Mouse (Mus musculus) lung, embryonic 16.5 days (tissue): ENCODE results near the gene Pcna. TPM values are rescaled to one million over a fixed set of nuclear protein-coding genes. Genes with fewer than 3 reads are reported as not detected.
"Not testable (repeated sequence)": the region's sequence is repeated elsewhere in the genome, so short reads cannot be mapped to it uniquely, and the experiment has no call there.

Experiments used
- ATAC-seq: fragments of 200-750 bp; cut with Nextera tagmentation; 2 replicates; pipeline ENCODE4 v1.8.0; 2017; ENCODE audit warnings: low read depth, mild to moderate bottlenecking, moderate library complexity
- H3K27ac ChIP-seq: fragments of 300-500 bp; sonication (generic); 2 replicates; pipeline ENCODE4 v1.5.1; 2014; ENCODE audit warnings: mild to moderate bottlenecking, control low read depth, low read length
- H3K27me3 ChIP-seq: fragments of 300-500 bp; sonication (generic); 2 replicates; pipeline ENCODE4 v1.6.1; 2014; ENCODE audit warnings: low read depth, low read length, mixed read lengths; ENCODE audit not compliant: control insufficient read depth, insufficient read depth
- H3K36me3 ChIP-seq: fragments of 300-500 bp; sonication (generic); 2 replicates; pipeline ENCODE4 v1.6.1; 2014; ENCODE audit warnings: low read length; ENCODE audit not compliant: control insufficient read depth, insufficient read depth
- H3K4me1 ChIP-seq: fragments of 300-500 bp; sonication (generic); replicated peaks from 2 replicates; pipeline ENCODE4 v1.6.1; 2014; ENCODE audit warnings: low read length, mixed read lengths; ENCODE audit not compliant: control insufficient read depth, insufficient read depth
- H3K4me2 ChIP-seq: fragments of 300-500 bp; sonication (generic); 2 replicates; pipeline ENCODE4 v1.6.1; 2014; ENCODE audit warnings: low read depth, low read length, control low read depth
- H3K4me3 ChIP-seq: fragments of 300-500 bp; sonication (generic); 2 replicates; pipeline ENCODE4 v1.5.1; 2014; ENCODE audit warnings: mild to moderate bottlenecking, low read length, control low read depth
- H3K9ac ChIP-seq: fragments of 300-500 bp; sonication (generic); 2 replicates; pipeline ENCODE4 v1.6.1; 2014; ENCODE audit warnings: low read length, control low read depth
- H3K9me3 ChIP-seq: fragments of 300-500 bp; sonication (generic); 2 replicates; pipeline ENCODE4 v1.6.1; 2016; ENCODE audit warnings: low read length; ENCODE audit not compliant: control insufficient read depth
- WGBS: fragments of 180-500 bp; shearing (Covaris S2); extraction: QIAGEN DNeasy Blood & Tissue Kit; methylation state at CpG from one replicate; pipeline ENCODE4 v1.1.7; 2014; 5-methylcytosine and 5-hydroxymethylcytosine counted together
- polyA plus RNA-seq: library from polyadenylated mRNA; unstranded; fragments of >200 nt; fragmentation: Nextera tagmentation; extraction: Ambion mirVana; gene quantifications from 2 replicates; pipeline ENCODE4 v1.2.1, GENCODE M21; 2015

Pcna gene
- polyA plus RNA-seq, 1 experiment from 2014 or later = 250 TPM

DNA sequence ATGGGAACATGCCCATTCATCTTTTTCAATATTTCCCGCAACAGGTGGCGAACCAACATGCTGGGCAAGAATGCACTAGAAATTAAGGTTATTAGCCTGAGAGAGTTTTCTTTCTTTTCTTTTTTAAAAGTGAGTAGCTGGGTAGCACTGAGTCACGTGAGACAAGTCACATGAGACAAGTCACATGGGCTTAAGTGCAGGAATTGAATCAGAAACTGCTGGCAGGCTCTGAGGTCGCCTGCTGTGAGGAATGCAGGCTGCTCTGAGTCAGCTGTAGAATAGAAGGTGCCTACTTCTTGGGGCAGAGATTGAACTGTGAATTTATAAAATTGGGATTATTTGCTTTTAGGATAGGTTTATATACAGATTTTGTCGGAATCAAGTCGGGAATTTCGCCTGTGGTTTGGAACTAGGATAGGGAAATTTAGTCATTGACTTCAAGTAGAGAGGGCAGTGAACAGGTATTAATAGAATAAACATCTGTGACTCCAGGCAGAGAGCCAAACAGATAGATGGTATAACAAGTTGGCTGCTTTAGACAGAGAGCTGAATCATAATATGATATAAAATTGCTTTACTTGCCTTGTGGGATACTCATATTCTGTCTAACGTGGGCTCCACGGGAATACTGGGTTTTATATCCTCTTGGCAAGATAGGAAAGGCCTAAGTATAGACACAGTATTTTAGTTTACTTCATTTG, 33.4 kb upstream of the Pcna start:
- no peak for ATAC-seq
- 82% methylated on average over 9 of the region's 9 CpGs for WGBS

DNA sequence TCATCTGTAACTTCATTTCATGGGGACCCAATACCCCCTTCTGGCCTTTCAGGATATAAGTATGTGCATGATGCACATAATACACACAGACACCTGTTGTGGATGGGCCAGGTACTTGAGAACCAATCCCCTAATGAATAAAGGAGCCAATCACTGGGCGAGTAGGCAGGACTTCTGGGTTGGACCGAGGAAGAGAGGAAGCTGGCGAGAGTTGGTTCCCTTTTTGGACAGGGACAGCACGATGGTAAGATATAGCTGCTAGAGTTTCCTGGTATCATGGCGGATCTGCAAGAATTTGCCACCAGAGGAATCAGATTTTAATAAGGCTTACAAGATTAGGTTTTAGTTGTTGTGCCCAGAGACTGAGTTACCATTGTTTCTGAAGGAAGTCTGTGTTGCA, 32.6 kb upstream of the Pcna start:
- H3K27ac ChIP-seq = peak overlapping the region; percentile 73; the same call in 1 of the 2 replicates
- not testable (repeated sequence) for H3K9ac ChIP-seq, H3K4me2 ChIP-seq, H3K4me3 ChIP-seq, H3K9me3 ChIP-seq, H3K27me3 ChIP-seq, H3K36me3 ChIP-seq, ATAC-seq
- 89% methylated on average over 5 of the region's 5 CpGs for WGBS
- peaks cover 40% of the 10 kb centered on the region for H3K4me1 ChIP-seq

More for the DNA sequence above, 33.4 kb upstream of the Pcna start:
- Histone ChIP-seq H3K4me1 (peaks cover 48% of the 10 kb centered on the region), H3K4me3 (no peak overlapping the region), H3K36me3 (no peaks in the 10 kb centered on the region), H3K9me3 (no peaks in the 10 kb centered on the region; the same call in 1 of the 2 replicates), H3K27me3 (no peaks in the 10 kb centered on the region), H3K4me2 (no peak overlapping the region), H3K9ac (no peak overlapping the region), H3K27ac (no peak overlapping the region)

GRCm38 (mm10) chr2:132284492-132285139, 31.5 kb upstream of the Pcna start:
- Histone ChIP-seq H3K4me3 (no peak overlapping the region), H3K9ac (peak overlapping the region; percentile 27; the same call in 1 of the 2 replicates), H3K4me2 (peak overlapping the region; percentile 23), H3K9me3 (no peaks in the 10 kb centered on the region; the same call in 1 of the 2 replicates), H3K27me3 (no peaks in the 10 kb centered on the region), H3K36me3 (no peaks in the 10 kb centered on the region), H3K27ac (peak overlapping the region; percentile 90), H3K4me1 (peaks cover 40% of the 10 kb centered on the region)
- peak; percentile 87 for ATAC-seq
- 53% methylated on average over 12 of the region's 12 CpGs for WGBS

GRCm38 (mm10) chr2:132283236-132284070, 30.3 kb upstream of the Pcna start:
- Histone ChIP-seq H3K4me2 (peak overlapping the region; percentile 27; the same call in 1 of the 2 replicates), H3K4me3 (no peak overlapping the region), H3K27ac (peak overlapping the region; percentile 90), H3K27me3 (no peaks in the 10 kb centered on the region), H3K36me3 (no peaks in the 10 kb centered on the region), H3K9me3 (no peaks in the 10 kb centered on the region; the same call in 1 of the 2 replicates), H3K9ac (peak overlapping the region; percentile 44; the same call in 1 of the 2 replicates), H3K4me1 (peaks cover 40% of the 10 kb centered on the region)
- ATAC-seq = peak; percentile 73
- 36% methylated on average over 15 of the region's 15 CpGs for WGBS

DNA sequence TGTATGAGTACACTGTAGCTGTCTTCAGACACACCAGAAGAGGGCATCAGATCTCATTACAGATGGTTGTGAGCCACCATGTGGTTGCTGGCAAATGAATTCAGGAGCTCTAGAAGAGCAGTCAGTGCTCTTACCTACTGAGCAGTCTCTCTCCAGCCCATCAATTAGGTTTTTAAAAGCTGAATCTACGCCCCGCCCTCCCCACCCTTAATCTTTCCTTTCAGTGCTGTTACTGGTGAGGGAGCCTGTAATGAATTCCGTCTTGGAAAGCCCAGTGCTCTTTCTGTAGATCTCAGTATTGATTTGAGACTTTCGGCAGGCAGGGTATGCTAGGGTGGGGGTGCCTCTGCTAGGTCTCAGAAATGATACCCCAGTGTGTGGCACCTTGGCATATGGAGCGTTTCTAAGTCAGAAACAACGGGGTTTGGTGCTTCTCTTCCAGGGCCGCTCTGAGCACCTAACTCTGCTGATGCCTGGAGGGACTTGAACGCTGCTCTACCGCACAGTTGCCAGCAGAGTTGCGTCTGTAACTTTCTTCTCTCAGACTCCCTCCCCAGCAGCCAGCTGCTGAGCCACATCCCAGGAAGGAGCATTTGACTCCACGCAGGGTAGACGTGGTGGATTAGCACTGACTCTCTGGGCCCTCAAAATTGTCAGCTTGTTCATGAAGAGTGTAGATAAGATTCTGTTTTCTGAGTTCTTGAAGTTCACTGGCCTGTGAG, 29.5 kb upstream of the Pcna start:
- Histone ChIP-seq H3K9me3 (no peaks in the 10 kb centered on the region; the same call in 1 of the 2 replicates), H3K4me3 (no peak overlapping the region), H3K4me2 (peak overlapping the region; percentile 27), H3K4me1 (peaks cover 40% of the 10 kb centered on the region), H3K9ac (peak overlapping the region; percentile 44), H3K27ac (peak overlapping the region; percentile 90), H3K27me3 (no peaks in the 10 kb centered on the region), H3K36me3 (no peaks in the 10 kb centered on the region)
- peak; percentile 41 for ATAC-seq
- WGBS = 31% methylated on average over 12 of the region's 12 CpGs

DNA sequence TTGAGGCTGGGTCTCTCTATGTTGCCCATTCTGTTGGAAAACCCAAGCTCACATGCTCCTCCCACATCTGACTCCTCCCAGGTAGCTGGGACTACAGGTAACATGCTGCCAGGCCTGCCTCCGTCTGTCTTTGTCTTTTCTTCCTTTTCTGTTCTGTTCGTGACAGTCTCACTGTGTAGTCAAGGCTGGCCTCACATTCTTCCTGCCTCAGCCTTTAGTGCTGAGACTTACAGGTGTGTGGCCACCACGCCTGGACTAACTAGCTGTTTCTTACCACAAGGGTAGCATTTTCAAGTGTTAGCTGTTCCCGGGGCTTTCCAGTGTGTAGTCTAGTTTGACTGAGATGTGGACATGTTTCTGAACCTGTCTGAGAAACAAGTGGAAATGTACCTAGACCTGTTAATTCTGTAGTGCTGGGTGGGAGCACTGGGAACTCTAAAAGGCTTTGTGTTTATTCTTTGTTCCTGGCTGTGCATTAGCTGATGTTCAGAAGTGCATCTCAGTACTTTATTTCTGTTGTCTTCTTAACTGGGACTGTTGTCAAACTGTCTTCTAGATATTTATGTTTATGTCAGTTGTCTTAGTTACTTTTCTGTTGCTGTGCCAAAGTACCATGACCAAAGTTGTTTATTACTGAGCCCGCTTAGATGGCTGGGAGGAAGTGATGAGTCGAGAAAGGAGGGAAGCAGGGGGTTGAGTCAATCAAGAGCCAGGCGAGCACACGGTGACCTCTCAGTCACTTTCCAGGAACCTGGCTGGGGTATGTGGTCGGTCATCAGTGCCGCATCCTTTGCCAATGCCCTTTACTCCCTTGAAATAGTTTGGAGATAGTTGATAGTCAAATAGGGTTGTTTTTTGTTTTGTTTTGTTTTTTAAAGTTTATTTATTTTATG, 28.7 kb upstream of the Pcna start:
- WGBS = 52% methylated on average over 10 of the region's 10 CpGs

GRCm38 (mm10) chr2:132280518-132281120, 27.5 kb upstream of the Pcna start:
- 80% methylated on average over 10 of the region's 10 CpGs for WGBS
- Histone ChIP-seq H3K4me1 (peaks cover 39% of the 10 kb centered on the region), H3K36me3 (no peaks in the 10 kb centered on the region), H3K9me3 (no peaks in the 10 kb centered on the region), H3K4me2 (no peak overlapping the region), H3K27ac (no peak overlapping the region), H3K4me3 (no peak overlapping the region), H3K27me3 (no peaks in the 10 kb centered on the region), H3K9ac (no peak overlapping the region)
- ATAC-seq = no peak

More for the DNA sequence above, 28.7 kb upstream of the Pcna start:
- no peak for ATAC-seq
- H3K9me3 ChIP-seq = no peaks in the 10 kb centered on the region; the same call in 1 of the 2 replicates
- H3K4me2 ChIP-seq = no peak overlapping the region
- peaks cover 40% of the 10 kb centered on the region for H3K4me1 ChIP-seq
- H3K27me3 ChIP-seq = no peaks in the 10 kb centered on the region
- H3K4me3 ChIP-seq = no peak overlapping the region
- H3K36me3 ChIP-seq = no peaks in the 10 kb centered on the region
- no peak overlapping the region for H3K9ac ChIP-seq
- no peak overlapping the region for H3K27ac ChIP-seq

DNA sequence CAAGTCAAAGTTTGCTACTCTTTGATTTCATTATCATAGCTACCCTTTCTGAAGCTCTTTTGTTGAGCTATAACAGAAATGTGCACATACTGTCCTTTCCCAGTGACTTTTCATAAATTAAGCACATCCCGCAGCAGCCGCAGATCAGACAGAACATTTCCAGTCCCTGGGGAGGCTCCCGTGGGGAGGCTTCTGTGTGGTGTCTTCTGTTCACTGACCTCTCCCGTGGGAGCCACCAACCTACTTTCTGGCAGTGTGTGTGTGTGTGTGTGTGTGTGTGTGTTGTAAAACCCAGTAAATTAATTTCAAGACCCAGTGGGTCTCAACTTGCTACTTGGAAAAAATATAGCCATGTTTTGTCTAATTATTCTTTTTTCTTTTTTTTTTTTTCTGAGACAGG, 26.9 kb upstream of the Pcna start:
- WGBS = 71% methylated on average over 4 of the region's 4 CpGs
- H3K27ac ChIP-seq = no peak overlapping the region
- peaks cover 33% of the 10 kb centered on the region for H3K4me1 ChIP-seq
- H3K27me3 ChIP-seq = no peaks in the 10 kb centered on the region
- H3K9ac ChIP-seq = no peak overlapping the region
- no peak overlapping the region for H3K4me2 ChIP-seq
- H3K36me3 ChIP-seq = no peaks in the 10 kb centered on the region
- ATAC-seq = no peak
- H3K9me3 ChIP-seq = no peaks in the 10 kb centered on the region
- H3K4me3 ChIP-seq = no peak overlapping the region
